Mouse (Mus musculus): ENCODE measurements around the gene Wiz.

The Wiz gene

DNA sequence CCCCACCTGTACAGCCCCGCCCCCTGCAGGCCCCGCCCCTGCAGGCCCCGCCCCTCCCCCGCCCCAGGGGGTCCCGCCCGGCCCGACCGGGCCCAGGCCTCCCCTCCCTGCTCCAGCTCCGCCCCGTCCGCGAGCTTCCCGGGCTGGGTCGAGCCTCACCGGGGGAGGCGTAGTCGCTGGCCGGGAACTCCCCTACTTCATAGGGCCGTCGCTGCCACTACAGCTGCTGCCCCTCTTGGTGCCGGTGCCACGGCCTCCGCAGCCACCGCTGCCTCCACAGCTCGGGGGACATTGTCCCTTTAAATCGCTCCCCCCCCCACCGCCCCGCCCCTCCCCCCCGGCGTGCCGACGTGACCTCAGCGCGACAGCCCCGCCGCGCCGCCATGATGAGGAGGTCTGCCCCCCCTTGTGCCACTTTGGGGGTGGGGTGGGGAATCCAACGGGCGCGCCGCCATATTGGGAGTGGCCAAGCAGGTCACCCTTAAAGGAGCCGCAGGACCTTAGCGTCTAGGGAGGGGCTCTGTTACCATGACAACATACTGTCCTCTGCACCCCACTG lies at the start of gene Wiz:
TSS of gene Wiz (minus strand) at position 339 of the 559 bp plus-strand sequence.
- peak; percentile 91 for DNase-seq (ENCODE audit: low read depth)

DNA sequence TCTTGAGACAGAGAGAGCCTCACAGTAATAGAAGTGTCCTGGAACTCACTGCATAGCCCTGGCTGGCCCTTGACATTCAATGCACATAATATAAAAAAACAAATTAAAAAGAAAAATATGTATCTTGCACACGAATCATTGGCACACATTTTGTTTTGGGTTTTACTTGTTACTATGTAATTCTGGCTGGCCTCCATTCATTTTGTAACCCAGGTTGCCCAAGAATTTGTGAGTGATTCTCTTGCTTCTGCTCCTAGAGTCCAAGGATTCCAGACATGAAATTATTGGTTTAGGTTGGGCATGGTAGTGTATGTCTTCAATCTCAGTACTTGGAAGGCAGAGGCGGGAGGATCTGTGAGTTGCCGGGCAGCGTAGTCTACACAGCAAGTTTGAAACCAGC lies 47.9 kb upstream of the Wiz start:
- DNase-seq (ENCODE audit: low read depth), result no peak

DNA sequence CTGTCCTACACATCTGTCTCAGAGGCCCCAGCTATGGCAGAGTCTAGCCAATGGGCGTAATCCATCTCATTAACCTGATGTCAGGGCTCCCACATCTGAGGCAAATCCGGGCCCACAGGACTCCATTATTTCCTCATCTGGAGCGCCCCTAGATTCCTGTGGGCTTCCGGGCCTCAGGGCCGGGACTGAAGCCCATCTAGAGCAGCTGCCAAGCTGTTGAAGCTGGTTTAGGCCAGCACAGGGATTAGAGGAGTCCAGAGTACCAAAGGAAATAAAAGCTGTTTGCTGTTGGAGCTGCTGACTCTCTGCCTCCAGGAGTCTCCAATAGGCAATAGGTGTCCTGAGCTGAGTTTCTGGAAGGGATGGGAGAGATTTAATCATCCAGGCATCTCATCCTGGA lies 45.9 kb upstream of the Wiz start:
- no peak for DNase-seq (ENCODE audit: low read depth)

DNA sequence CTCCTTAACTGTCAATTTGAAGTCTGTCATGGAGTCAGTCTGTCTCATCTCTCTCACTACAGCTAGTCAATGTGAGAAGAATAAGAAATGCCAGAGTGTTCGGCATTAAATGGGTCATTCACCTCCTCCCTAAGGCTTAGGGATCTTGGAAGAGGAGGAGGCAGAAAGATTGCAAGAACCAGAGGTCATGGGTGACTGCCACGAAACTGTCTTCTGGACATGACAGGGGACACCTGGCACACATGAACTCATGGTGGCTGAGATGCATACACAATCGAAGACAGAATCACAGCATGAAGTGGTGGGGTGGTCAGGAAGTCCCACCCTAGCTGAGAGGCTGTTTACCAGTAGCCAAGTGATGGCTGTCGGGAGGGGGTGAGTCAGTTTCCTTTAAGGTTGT lies 45.1 kb upstream of the Wiz start:
- no peak for DNase-seq (ENCODE audit: low read depth)

DNA sequence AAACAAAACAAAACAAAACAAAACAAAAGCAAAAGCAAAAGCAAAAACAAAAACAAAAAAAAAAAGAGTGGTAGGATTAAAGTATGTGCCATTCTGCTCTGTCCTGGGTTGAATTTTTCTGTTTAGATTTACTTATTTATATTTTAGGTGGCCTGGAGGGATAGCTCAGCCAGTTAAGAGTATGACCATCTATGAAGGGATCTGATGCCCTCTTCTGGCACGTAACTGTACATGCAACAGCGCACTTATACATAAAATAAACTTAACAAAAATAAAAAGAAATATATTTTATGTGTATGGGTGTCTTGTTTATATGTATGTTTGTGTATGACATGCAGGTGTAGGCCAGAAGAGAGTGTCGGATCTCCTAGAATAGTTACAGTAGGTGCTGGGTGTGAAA lies 42.7 kb upstream of the Wiz start:
- peak; percentile 81 for DNase-seq (ENCODE audit: low read depth)

DNA sequence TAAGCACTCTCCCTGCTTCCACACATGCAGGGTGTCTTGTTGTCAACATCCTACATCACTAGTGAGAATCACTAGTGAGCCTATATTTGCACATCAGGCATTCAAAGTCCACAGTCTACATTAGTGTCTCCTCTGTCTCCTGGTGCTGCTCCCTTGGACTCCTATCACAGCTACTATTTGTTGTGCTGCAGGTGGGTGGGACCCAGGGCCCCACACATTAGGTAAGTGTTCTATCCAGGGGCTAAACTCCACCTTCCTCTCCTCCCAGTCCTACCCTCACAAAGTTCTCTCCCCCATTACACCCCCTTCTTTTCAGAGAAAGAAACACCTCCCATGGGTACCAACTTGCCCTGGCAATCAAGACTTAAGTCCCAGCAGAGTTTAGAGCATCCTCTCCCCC lies 37.4 kb upstream of the Wiz start:
- no peak for DNase-seq (ENCODE audit: low read depth)

DNA sequence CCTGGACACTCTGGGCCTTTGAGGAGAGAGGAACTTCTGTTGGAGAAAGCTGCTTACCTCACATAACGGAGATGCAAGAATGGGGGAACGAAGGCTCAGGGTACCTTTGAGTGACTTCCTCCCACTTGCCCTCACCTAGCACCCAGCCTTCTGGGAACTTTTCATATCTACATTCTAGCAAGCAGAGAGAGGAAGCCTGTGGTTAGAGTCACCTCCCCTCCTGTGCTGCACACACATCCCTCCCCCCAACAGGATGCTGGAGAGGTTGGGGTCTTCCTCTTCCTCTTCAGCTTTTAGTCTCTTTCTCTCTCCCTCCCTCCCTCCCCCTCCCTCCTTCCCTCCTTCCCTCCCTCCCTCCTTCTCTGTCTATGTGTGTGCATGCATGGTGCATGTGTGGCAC lies 34.8 kb upstream of the Wiz start, which contains the start of gene Pglyrp2:
TSS of gene Pglyrp2 (minus strand) at position 134 of the 400 bp plus-strand sequence.
- peak; percentile 73 for DNase-seq (ENCODE audit: low read depth)

DNA sequence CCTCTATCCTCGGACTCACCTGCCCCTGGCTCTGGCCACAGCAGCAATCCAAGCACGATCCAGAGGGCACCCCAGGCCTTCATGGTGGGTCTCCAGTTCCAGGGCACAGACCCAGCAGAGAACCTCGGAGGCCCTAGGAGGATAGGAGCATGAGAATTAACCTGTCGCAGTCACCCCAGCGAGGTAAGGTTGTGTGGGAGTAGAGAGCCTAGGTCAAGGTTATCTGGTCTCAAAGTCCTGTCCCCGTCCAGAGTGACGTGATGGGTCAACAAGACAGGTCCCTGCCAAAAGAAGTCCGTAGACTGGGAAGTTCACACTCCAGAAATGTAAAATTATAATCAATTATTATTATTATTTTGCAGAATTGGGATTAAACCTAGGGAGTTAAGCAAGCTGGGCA lies 31.5 kb upstream of the Wiz start:
- no peak for DNase-seq (ENCODE audit: low read depth)

DNA sequence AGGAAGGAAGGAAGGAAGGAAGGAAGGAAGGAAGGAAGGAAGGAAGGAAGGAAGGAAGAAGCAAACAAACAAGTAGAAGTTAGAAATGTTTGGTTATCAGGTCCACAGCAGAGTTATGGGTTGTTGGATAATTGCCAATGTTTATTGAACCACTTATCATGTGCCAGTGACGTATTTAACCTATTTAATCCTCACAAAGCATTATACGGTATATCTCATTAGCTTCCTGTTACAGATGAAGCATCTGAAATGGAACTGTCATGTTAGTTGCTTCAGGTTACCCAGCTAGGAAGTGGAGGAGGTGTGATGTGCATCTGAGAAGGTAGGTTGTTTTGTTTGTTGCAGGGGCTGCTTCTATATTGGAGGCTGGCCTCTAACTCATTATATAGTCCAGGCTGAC lies 30.8 kb upstream of the Wiz start:
- no peak for DNase-seq (ENCODE audit: low read depth)

DNA sequence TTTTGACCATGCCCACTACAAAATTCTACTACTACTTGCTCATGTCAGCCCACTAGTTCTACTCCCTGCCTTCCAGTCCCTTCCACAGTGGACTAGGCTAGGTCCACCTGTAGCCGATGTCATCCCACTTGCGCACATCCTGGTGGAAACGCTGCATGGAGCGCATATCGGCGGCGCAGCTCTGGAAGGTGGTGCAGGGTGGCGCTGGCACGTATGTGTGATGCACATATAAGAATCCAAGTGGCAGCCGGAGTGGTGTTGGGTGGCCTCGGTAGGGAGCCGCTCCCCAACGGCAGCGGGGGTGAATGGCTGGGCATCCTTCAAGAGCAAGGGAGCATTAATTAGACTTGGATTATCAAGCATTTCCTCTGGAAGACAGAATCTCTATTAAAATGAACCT lies 27.5 kb upstream of the Wiz start:
- no peak for DNase-seq (ENCODE audit: low read depth)

DNA sequence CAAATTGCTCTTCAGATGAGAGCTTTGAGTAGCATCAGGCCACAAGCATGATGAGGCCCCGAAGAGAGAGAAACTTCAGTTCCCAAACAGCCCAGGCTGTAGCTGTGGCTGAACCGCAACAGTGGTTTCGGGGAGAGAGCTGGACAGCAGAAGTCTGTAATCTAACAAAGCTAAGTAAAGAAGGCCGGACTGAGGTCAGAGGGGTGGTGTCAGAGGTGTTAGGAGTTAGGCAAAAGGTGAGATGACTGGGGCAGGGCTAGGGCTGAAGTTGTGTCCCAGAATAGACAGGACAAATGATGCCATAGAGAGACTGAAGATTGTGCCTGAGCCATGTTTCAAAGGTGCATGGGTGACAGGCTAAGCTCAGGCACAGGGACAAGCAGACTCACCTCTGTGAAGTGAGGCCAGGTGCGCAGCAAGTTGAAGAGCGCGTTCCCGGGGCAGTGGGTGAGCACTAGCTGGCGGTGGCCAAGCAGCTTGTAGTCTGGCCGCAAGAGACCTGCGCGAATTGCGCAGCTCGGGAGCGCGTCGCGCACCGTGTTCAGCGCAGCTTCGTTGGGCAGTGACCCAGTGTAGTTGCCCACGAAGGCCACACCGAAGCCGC lies 26.3 kb upstream of the Wiz start:
- DNase-seq (ENCODE audit: low read depth), result no peak

DNA sequence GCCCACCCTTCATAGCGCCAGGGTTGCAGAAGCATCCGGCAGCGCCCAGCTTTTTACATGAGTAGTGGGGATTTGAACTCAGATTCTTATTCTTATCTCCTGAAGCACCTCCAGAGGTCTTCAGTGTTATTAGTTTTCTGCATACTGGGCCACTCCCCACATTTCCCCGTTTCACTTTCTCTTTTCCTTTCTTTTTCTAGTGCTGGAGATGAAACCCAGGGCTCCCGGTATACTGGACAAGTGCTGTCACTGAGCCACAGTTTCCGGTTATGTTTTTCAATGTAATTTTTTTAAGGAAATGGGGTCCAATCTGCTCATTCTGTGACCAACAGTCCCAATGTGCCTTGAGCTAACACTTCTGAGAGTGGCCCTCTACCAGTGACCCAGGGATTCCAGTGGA lies 22.7 kb upstream of the Wiz start:
- no peak for DNase-seq (ENCODE audit: low read depth)

DNA sequence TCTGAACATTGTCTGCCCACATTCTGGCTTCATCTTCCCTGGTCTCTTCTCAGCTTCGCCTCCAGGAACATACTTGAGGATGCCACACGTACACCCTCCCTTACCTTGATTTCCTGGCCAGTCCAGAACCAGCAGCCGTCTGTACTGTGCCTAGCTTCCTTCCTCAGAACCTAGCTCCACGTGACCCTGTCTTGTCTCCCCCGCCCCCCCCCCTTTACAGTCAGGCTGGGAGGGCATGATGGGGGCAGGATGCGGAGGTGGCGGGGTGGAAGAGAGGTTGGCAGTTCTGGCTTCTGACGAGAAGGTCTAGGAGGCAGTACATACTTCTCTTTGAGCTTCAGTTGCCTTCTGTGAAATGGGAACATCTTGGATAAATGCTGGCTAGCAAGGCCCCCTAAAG lies 14.2 kb upstream of the Wiz start, which contains the start of gene Rasal3:
TSS of gene Rasal3 (minus strand) at position 167 of the 400 bp plus-strand sequence.
- peak; percentile 88 for DNase-seq (ENCODE audit: low read depth)

DNA sequence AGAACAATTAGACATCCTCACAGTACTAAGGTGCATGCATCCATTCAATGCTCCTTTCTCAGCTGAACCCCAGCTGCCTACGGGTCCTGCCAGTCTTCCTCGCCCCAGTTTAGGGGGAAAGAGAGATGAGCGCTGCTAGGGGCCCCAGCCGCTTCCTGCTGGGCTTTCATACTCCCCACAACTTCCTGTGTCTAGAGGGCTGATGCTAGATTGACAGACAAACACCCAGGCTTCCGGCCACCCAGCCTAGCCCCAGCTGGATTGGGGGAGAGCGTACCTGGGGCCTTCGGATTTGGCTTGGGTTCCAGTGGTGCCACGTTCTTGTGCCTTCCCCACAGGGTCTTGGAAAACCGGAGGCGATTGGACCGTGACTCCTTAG lies 13.5 kb upstream of the Wiz start:
- DNase-seq (ENCODE audit: low read depth), result peak; percentile 78

DNA sequence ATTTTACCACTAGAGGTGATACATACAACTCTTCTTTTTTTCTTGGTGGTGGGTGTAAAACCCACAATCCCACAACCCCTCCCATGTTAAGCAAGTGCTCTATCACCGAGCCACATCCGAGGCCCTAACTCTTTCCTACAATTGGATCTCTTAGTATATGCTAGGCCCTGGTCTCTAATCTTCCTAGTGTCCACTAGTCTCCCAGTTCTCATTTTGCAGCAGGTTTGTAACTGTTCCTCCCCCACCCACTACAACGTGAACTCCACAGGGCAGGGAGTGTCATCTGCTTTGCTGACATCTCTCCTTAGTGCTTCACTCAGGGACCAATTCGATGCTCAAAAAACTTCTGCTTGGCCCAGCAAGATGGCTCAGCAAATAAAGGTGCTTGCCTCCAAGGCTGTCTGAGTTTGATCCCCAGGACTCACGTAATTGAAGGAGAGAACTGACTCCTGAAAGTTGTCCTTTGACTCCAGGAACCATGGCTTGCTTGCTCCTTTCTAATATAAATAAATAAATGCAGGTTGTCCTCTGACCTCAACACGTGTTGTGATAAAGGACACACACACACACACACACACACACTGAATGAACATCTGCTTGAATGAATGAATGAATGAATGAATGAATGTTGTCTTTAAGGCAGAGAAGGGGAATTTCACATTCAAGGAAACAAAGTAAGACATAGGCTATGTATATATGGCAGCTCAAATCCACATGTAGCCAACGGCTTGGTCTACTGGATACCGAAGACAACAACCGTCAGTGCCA lies 13.0 kb upstream of the Wiz start:
- peak; percentile 58 for DNase-seq (ENCODE audit: low read depth)

DNA sequence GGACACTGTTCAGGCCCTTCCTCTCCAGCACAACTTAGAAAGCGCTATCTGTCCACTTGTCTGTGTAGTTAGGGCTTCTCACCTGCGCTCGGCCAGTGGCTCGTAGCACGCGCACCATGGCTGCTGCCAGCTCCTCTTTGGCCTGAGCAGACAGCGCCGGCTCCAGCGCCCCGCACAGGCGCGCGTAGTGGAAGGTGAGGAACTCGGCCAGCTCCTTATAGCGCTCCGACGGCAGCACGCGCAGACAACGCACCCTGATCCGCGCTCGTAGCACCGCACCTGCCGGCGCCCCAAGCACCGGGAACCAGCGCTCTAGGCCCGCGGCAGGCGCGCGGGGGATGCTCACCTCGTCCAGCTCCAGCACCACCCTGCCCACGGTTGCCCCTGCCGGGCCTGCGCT lies 7.0 kb upstream of the Wiz start:
- no peak for DNase-seq (ENCODE audit: low read depth)

DNA sequence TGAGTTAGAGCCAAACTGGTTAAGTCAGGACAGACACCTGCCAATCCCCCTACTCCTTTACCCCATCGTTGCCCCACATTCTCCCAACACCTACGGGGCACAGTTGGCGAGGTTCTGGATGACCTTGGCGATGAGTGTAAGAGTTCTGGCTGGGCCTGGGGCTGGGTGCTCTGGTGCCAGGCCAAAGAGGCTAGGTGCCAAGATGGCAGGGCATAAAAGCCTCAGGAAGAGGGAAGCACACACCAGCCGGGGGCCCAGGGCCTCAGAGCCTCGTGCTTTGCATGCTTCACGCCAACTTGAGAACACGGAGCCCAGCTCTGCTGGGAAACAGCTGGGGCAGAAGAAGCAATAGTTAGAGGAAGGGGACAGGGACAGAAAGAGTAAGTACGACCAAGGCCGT lies 4.7 kb upstream of the Wiz start:
- no peak for DNase-seq (ENCODE audit: low read depth)

DNA sequence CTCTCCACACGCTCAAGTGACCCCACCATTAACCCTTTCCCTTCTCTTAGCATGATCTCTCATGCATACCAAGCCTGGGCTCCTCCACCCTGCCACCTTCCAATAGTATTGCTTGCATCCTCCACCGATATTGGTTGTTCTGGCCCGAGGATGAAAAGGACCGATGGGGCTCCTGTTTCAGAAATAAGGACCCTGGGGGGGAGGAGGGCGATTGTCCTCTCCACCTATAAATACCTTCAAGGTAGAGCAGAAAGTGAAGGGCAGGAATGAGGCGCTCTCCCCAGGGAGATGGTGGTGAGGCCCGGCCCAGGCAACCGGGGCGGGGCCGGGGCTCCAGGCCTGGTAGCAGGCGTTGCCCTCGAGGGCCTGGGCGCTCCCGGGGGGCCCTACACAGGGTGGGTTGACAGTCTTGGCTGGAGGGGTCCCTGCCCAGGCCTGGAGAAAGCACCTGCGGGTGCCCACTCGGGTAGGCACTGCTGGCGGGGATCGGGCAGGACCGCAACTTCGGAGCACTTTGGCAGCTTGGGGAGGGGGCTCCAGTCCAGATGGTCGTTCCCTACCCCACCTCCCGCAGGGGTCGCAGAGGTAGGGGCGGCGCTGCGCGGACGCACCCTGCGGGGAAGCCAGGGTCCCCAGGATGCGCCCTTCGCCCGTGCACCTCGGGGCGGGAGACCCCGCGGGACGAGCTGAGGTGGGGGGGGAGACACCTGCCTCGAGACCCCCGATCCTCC lies 704 bp downstream of the Wiz start:
- no peak for DNase-seq (ENCODE audit: low read depth)

DNA sequence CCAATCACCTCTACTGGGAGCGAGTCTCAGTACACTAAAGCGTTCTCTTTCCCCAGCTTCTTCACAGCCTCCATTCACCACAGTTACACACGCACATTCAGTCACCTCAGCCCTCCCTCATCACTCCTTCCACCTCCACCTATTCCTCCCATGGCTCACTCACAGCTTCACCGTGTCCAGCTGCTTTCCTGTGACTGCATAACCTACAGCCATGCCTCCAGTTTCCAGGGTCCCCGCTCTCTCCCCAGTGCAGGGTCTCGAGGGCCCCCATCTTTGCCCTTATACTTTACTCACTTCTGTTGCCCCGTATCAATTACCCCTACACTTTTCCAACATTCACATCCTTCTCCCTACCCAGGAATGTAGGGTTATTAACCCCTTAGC lies 1.3 kb downstream of the Wiz start:
- peak; percentile 28 for DNase-seq (ENCODE audit: low read depth)

DNA sequence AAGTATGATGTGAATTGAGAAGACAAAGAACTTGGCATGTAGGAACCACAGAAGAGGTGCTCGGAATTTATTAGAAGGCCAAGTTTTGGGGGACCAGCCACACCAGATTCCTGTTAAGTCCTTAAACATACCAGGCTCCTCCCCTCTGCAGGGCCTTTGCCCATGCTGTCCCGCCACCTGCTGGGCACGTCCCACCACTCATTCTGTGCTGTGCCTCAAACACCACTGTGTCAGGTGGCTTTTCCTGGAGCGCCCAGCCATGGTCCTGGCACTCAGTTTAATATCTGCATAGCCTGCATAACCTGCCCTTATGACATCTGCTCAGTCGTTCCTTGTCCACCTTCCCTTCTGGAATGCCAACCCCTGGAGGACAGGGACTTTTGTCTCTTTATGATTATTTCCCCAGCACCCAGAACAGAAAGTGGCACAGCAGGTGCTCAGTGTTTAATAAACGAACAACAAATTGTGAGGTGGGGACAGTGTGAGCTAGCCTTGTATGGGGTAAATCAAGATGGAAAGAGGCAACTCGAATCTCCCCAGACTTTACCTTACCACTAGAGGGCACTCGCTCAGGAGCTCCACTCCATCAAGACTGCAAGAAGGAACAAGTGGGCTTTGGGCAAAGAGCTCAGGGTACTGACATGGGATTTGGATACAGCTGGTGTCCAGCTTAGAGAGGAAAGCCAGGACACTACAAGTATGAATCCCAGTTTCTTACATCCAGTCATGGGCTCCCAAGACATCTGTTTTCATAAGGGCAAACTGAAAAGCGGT lies 2.4 kb downstream of the Wiz start:
- DNase-seq (ENCODE audit: low read depth), result peak; percentile 83

DNA sequence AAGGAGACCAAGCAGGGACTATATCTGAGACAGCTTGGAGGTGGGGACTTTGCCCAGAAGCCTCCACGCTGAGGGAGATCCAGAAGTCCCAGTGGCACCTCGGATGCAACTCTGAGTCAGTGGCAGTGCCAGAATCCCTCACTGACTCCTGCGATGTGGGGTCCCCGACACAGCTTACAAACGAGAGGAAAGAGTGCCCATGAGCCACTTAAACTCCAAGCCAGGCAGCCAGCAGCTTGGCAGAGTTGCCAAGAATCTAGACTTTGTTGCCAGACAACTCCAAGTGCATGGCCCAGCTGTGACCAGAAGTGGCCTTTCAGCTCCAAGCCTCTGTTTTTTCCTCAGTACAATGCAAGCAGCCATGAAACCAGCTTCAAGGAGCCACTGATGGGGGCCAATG lies 5.6 kb downstream of the Wiz start:
- DNase-seq (ENCODE audit: low read depth), result no peak

DNA sequence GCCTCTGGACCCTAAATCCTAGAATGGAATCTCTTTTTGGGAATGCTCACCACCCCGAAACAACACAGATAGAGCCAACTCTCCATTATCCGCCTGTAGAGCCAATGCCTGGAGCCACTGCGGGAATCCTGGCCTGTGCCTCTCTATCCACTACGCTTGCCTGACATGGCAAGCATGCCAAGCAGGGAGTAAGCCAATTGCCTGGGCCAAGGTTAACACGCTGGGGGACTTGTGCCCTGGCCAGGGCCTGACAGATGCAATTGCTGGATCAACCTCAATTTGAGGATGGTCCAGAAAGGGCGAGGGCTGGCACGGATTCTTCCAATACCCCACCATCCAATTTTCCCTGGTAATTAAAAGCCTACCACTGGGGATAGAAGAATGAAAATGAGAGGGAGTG lies 6.7 kb downstream of the Wiz start:
- no peak for DNase-seq (ENCODE audit: low read depth)
